Mouse (Mus musculus) cerebellum, adult 11-12 months (tissue): ENCODE measurements at regions not wholly inside any gene's neighbourhood (a gene's known extent, or its start where the extent isn't known, plus 50 kb on each side); places are given as distances from the start of the nearest gene placed in this dataset.

Experiments used
- DNase-seq: peaks from one replicate; pipeline ENCODE4 v3.0.0; 2022

DNA sequence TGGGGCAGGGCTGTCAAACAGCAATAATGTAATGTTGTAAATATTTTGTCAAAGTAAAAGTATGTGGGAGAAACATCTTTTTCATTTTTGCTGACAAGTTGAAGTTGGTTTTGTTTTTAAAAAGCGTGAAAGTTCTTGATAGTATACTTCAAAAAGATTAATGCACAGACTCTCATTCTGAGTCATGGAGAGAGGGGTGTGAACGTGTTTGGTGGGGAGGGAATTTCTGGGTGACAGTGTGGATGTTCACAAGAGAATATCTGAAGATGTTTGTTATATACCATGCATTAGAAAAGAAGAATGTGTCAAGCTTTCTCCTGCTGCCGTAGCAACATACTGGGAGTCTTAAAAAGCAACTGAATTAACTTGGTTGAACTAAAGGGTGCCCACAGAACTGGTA, 57.0 kb downstream of the Rps29 start:
- DNase-seq: no peak

DNA sequence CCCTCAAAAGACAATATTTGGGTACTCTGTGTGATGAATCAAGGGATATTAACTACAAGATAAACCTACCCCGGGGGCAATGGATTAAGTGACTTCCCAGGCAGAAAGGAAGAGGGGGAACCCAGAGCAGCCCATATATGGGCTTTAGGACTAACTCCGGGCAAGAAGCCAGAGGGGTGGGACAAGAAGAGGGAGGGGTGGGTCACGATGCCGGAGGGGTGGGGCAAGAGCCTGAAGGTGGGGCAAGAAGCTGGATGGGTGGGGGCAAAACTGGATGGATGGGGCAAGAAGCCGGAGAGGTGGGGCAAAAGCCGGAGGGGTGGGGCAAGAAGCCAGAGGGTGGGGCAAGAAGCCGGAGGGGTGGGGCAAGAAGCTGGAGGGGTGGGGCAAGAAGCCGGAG, 64.1 kb downstream of the Rps29 start:
- no peak for DNase-seq

DNA sequence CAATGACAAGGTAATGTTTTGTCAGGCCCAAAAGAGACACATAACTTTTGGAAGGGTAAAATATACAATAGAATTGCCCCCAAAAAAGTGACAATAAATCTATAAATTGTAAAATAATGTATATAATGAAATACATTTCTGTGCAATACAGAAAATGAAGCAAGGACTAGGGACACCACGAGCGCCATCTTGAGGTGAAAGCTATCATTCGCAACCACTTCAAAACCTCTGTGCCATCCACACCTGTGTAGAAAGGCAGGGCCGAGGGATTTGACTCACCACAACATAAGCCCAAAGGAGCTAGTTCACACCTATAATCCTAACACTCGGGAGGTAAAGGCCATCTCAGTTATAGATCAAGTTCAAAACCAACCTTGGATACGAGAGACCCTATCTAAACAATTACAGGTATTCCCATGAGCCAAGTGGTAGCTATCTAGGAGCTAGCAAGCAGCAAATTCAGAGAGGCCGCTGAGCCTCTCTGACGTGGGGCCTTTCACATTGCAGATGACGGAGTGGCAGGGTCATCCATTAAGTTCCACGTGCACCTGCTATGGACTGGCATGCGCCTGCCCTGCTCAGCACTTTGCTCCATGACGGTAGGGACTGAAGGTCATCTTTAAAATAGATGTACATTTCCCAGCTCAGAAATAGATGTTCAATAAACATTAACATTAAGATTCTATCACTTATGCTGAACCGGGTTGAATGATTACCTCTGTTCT, 65.8 kb downstream of the Rps29 start:
- no peak for DNase-seq

DNA sequence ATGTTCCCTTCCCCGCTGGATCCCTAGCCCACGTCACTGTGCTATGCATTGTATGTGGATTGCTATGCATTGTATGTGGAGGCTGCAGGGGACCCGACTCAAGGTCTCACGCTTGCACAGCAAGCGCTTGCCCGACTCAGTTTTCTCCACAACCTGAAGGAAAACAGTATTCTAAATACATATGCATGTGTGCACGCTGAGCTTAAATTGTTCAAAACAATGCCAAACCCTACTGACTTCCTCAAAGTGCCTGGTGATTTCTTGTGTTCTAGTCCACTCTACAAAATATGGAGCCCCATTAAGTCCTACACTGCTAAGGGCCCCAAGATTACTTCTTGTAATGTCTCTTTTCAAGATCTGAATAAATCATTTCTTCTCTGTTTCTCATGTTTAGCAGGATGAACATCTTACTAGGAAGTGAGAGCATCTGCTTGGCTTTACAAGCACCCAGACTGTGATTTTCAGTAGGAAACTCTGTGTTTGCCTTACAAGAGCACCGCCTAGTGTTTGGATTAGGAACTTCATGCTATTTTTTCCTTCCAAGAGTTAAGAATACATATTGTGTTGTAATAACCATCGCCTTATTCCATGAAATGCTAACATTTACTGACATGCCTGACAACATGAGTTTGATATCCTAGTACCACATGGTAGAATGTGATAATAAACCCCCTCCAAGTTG, 70.9 kb downstream of the Rps29 start:
- DNase-seq: no peak

DNA sequence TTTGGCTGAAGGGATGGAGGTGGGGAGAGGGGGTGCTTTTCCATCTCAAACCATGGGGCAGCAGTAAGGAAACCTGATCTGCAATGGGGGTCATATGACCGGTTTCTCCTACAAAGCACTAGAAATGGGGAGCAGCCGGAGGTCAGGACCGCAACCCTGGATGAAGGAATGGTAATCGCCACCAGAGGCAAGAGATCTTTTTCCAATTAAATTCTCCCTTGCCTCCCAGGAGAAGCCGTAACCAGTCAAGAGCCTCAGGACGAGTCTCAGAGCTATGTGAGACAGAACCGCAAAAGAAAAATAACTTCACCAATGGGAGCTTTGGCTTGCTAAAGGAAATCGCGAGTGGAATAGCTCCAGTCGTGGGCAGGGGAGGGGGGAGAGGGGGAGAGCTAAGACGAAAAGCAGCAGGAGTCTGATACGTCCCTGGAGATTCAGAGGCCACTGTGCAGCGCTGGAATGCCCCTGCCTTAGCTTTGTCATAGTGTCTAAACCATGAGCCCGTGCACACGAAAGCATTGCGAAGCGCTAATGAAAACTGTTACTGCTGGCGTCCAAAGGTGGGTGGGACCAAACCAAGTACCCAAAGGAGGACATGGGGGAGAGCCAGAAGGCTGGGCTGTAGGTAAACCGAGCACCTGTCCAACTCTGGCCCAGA, 73.3 kb downstream of the Rps29 start:
- DNase-seq: no peak

DNA sequence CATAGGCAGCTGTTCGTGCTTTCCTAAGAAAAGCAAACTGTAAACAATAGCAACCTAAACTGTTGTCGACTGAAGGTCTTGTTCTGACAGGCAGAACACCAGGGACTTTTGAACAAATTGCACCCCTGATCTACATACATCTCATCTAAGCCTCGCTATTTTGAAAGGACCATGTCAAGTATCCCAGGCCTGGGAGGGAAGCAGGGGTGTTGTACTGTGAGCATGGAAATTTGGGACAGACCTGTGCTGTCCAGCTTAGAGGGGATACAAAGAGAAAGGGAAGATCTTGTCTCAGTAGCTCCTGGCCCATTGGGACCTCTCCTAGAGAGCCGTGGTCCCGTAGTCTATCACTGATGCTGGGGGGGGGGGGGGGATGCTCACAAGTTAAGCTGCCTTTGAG, 74.3 kb downstream of the Rps29 start:
- no peak for DNase-seq

DNA sequence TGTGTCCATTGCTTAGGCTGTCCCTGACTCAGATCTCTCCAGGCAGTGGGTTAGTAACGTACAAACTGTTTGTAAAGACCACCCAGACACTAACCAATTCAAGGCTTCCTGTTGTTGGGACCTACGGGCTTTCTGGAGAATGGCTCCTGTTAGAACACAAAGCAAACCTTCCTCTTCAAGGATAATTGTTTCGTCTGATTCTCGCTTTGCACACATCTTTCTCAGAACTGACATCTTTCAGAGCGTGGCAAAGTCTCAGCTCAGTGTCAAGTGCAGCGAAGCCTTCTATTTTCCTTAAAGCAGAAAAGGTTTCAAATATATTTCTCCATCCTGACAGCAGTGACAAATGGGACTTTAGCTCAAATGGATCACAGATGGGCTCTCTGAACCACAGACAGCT, 76.9 kb downstream of the Rps29 start:
- DNase-seq: no peak

DNA sequence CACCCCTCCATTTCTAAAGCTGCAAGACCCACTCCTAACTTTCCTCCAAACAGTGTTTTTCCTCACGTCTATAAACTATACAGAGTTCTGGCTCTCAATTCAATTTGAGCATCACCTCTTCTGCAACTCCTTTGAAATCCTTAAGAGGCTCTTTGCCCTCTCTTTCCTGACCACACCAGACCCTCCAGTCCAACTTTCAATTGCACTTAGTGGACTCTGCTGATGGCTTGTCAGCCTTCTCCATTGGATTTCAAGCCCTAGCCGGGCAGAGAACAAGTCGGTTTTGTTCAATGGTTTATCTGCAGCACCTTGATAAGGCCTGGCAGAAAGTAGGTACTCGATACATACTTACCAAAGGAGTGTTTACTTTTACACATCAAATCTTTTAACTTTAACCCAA, 119.4 kb downstream of the Rps29 start:
- no peak for DNase-seq

DNA sequence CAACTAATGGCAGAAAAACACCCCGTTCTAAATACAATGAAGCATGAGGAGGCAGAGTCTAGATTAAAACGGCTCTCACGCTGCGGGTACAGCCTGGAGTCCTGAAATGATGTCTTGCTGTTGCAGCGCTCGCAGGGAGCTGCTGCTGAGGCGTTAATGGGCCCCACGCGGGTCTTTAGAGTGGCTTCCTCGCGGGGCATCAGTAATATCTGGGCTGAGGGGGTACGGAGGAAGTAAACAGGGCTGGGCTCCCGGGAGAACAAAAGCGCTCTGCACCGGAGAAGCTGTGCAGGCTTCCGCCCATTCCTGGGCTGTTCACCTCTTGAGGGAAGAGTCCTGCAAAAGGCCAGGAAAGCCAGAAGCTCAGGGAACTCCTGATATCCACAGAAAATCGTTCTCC, 135.4 kb downstream of the Rps29 start:
- no peak for DNase-seq

DNA sequence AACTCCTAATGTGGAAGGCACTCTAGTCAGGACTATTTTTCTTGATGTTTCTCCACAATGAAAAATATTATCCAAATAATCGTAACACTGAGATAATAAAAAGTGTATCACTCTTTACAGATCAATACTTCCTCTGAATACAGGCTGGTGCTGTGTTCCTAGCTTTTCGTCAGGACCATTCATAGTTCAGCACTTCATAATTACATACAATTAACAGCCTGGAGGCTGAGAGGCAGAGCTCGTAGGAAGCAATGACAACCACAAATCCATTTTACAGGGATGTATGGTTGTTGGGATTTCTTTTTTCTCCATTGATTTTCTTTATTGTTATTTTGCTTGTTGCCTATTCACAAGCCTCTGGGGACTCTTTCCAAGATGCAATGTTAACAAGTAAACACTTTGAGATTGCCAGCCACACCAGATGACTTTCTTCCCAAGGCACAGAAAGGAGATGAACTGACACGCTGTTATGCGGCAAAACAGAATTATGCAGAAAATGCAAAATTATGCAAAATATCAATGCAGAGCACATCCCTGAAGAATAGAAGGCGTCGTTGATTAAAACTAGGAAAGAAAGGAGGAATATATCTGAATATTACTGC, 142.2 kb downstream of the Rps29 start:
- DNase-seq: no peak

DNA sequence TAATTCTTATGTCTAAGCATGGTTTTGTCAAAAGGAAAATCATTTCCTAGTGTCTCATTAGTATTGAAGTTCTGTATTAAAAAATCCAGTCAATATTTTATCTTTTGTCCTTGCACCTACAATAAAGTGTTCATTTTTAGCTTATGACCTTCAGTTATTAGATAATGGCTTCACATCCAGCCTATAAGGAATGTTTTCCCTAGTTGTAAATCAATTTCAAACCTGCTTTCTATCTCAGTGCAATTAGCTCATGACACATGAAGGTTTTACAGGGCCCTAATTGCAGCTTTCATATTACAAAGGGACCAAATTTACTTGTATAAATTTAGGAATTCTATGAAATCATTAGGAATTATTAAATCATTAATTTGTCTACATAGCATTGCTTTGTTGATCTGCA, 153.8 kb downstream of the Rps29 start:
- DNase-seq: no peak

DNA sequence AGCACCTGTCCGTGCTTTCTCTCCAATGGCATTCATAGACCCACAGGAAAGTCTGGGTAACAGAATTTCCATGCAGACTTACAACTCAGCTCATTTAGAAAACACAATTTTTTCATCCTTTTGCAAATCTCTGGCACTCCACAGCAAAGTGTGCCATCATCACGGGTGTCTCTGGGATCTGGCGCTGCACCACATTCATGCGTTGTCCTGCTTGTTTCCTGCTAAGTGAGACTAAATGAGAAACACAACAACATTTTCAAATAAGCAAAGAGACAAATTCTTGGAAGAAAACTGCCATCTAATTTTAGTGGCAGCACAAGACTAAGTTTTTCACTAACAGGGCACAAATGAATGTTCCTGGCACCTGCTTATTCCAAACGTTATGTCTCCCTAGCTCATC, 156.9 kb downstream of the Rps29 start:
- no peak for DNase-seq

DNA sequence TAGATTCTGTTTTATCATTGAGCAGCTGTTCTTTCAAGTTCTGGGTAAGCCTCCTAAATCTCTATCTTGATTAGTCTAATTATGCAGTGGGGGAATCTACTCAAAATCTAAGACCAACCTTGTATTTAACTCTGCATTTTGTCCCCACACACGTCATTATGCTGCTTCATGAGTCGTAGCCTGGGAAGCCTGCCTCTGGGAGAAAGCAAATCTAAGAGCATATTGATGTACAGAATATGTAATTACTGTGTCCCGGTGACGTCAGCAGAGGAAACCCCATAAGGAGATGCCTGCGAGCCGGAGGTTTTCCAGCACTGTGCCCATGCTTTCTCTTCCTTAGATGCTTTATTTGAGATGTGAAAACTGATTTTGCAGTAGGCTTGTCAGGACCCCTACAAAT, 161.7 kb downstream of the Rps29 start:
- no peak for DNase-seq

DNA sequence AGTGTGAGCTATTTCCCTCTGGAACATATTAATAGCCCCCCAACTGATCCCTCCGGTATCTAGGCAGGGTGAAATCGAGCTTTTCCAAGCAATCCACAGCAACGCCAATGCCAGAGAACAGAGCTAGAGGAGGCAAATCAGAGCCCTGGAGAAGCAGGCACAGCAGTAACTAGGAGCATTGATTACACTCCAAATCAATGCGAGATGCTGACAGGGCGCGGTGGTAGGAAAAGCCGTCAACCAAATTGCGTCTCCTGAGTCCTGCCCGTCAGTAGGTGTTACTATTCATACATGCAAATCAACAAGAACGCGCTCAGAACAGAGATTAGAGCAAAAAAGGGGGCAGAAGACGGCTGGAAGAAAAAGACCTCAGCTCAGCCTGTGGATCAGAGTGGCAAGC, 162.2 kb downstream of the Rps29 start:
- DNase-seq: no peak

DNA sequence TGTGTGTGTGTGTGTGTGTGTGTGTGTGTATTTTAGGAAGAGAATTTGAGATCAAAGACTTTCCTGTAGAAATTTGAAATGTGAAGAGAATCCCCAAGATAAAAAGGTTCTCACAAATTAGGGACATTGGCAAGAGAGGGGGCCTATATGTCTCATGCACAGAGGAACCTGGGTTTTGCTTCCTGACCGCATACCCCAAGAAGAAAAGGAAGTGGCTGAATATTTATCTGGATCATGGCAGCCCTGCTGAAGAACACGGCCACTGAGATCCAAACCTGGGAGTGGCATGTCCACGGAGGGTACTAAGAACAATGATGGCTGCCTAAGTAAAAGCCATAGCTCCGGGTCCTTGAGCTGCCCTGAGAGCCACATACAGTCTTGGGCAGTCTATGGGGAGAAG, 178.3 kb downstream of the Rps29 start:
- no peak for DNase-seq

DNA sequence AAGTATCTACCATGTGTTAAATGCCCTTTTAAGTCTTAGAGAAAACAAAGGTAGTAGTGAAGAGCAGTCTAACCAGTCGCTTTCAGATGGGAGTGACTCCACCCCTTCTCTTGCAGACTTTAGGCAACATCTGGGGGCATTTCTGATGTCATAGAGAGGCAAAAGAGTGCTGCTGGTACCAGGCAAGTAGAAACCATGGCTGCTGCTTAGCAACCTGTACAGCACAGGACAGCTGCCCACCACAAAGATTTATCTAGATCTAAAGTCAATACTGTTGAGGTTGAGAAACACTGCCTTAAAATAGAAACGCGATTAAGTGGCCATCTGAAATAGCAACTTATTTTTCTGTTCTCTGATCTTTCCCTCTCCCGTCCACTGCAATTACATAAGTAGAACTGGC, 178.8 kb downstream of the Rps29 start:
- DNase-seq: no peak

DNA sequence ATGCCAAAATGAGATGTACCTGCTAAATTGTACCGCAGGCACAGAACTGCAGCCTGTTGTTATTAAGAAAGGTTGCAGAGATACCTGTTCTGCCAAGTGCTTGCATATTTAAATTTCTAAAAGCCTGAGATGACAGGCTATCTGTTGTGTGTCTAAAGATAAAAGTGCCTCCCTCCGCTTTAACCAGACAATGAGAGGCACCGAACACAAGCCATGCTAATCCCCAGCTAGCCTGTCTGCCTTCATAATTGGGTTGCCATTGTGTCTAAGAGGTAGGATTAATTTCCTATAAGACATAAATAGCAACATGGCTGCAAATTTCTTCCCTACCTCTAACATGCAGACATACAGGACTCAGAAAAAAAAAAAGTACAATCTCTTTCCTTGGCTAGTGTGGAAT, 179.8 kb downstream of the Rps29 start:
- DNase-seq: no peak

DNA sequence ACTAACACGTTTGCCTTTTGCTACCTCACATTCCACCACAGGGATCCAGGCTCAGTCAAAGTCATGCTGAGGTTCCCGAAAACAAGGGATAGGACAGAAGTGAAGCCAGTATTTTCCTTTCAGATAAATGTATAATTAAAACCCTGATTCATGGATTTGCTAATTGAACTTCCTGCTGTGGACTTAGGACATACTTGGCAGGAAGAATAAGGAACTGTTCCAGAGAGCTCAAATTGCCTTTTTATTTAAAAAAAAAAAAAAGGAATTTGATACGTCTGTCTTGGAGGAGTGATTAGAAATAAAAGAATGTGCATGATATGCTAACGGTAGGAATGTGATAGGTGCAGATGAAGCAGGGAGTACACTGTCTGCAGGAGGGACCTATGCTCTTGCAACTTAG, 181.7 kb downstream of the Rps29 start:
- no peak for DNase-seq

DNA sequence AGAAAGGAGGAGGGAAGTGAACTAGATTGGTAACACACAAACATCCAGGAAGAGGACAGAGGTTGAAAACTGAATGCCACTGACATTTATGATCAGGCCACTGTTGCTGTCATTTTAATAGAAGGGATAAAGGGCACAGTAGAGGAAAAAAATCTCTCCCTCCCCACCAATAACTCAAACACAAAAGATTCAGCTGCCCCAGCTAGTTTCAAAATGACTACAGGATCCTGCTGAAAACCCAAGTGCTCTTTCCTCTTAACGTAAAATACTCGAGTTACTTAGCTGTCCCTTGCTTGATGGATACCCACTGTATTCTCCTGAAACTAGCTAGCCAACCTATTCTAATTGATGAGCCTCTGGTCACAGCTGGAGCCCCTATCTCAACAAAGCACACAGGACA, 211.7 kb downstream of the Rps29 start:
- DNase-seq: no peak

DNA sequence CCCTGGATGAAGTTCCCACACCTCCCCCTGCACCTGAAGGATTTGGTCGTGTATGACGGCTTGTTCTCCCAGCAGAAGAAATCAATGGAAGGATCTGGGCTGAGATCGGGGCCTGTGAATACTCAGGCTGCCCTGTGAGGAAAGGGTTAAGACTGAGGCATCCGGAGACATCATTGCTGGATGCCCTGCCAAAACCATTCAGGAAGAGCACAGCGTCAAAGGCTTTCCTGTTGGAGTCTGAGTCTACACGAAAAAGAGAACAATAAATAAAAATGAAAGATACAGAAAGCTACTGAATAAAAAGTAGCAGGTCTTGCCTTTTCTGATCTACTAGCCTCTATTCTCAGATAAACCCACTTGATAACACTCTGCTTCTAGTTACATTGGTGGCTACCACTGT, 248.4 kb downstream of the Rps29 start:
- DNase-seq: no peak

DNA sequence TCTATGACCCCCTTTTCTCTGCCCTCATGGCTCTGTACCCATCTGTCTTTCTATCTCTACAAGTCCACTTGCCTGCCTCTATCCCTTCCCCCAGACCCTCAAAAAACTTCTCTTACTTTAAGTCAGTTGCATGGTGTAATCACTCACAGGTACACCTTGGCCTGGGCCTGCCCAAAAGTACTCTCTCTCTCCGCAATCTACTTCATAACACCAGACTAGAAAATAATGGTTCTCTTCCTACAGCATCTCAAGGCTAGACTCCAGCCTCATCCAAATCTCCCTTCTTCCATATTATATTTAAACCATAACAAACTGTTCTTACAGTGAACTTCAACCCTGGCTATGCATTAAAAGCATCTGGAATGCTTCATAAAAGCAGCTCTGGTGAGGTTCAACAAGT, 254.2 kb downstream of the Rps29 start:
- no peak for DNase-seq

DNA sequence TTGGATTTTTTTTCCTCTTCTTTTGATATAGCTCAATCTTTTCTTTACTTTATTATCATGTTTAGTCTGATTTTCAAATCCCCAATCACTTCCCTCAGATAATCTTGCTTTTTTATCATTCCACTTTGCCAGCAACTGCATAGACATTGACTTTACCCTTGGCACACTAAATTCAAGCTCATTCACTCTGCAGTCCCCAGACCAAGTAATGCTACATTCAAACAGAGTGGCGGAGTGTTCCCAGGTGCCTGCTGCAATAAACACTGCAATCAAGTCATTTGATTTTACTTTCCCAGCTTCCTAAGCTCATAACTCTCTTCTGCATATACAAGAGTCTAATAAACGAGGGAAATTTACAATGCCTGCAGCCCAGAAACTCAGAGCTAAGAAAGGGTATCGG, 269.8 kb downstream of the Rps29 start:
- DNase-seq: no peak

DNA sequence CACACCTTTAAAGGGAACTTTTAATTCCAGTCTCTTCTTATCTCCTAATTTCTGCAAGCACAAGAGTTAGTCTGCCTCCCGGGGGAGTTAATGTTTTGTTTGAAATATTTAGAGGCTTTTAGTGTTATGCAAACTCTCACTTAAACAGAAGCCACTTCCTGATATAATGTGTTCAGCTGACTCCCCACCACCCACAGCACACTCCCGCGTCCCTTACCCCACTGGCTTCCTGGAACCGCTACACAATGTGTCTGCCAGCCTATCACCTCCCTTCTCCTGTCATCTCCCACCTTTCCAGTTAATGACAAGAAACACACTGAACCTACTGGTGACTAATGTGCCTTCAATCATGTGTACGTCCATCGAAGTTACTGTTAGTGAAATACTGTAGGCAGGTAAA, 276.5 kb downstream of the Rps29 start:
- no peak for DNase-seq

DNA sequence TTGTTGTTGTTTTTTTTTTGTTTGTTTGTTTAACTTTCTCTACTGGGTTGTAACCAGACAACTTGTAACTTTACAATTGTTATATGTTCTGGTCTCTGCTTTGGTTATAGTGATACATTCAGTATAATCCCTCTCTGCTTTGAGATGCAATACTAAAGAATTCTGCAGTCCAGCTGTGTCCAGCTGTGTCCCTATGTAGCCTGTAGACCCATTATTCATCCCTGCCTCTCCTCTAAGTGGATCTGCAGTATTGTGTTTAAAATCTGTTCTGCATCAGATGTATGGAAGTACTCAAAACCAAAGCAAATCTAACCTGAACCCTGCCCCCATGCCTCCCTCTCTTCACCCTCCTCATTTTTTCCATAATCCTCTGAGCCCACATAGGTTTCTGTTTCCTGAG, 279.6 kb downstream of the Rps29 start:
- DNase-seq: no peak
